Mouse (Mus musculus) liver, adult 2 months (tissue): ENCODE data around the gene Maml3.

Experiments
- CTCF ChIP-seq: fragments of 200-500 bp; IDR thresholded peaks from 2 replicates; pipeline ENCODE4 v1.5.1; 2011; ENCODE audit warnings: low read depth, low read length, control low read depth
- POLR2A ChIP-seq: fragments of 200-500 bp; IDR thresholded peaks from 2 replicates; pipeline ENCODE4 v1.6.1; 2011; ENCODE audit warnings: low read length, control low read depth; ENCODE audit not compliant: insufficient read depth; ENCODE audit errors: extremely low read depth

- TF ChIP-seq CTCF = no peak
- TF ChIP-seq POLR2A = no peak
Observed at GRCm38 (mm10) chr3:51674963-51675362, 429.9 kb downstream of the Maml3 start.
